Mouse (Mus musculus) frontal cortex, postnatal 10 days (tissue): Measurements from ENCODE around the gene Lingo2.

Experiments
- DNase-seq, 2 experiments: peaks; one replicate each; pipeline ENCODE4 v3.0.0; 2022; ENCODE audit warnings: low spot score in 2 of 2, mixed read lengths in 1 of 2

Lingo2 gene

DNA sequence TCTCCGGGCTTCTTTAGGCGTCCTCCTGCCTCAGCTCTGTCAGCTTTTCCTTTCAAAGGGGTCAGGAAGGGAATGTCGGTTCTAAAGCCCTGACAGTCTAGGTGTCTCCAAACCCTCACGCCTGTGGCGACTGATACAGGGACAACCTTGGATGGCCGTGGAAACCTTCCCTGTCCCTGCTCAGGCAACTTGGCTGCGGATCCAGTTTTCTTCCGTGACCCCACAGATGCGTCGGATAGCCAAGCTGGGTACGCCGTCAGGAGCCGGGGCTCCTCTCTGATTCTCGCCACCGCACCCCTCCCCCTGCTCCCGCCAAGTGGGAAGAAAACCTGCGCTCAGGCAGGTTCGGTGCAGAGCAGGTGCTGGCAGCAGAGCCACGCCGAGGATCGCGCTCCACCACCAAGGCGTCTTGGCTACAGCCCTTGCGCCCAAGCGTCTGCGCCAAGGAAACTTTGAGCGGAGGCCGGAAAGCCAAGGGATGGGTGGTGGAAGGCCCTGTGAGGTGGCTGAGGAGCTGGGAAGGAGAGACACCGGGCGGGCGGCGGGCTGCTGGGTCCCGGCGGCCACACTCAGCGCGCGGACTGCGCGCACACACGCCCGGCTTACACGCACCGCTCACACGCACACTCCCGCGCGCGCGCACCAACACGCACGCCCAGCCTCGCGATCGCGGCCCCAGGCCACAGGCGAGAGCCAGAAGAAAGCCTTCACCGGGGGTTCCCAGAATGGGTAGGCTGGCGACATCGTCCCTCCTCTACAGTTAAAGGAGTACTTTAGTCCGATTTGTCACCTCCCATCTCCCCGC is at the start of gene Lingo2:
Lingo2 (minus strand) TSS at position 598 of the 805 bp plus-strand sequence.
- peak; percentile 14 to 45 for DNase-seq

- DNase-seq, result no peak
Observed at GRCm38 (mm10) chr4:36973358-36973757, 21.8 kb upstream of the Lingo2 start.

DNA sequence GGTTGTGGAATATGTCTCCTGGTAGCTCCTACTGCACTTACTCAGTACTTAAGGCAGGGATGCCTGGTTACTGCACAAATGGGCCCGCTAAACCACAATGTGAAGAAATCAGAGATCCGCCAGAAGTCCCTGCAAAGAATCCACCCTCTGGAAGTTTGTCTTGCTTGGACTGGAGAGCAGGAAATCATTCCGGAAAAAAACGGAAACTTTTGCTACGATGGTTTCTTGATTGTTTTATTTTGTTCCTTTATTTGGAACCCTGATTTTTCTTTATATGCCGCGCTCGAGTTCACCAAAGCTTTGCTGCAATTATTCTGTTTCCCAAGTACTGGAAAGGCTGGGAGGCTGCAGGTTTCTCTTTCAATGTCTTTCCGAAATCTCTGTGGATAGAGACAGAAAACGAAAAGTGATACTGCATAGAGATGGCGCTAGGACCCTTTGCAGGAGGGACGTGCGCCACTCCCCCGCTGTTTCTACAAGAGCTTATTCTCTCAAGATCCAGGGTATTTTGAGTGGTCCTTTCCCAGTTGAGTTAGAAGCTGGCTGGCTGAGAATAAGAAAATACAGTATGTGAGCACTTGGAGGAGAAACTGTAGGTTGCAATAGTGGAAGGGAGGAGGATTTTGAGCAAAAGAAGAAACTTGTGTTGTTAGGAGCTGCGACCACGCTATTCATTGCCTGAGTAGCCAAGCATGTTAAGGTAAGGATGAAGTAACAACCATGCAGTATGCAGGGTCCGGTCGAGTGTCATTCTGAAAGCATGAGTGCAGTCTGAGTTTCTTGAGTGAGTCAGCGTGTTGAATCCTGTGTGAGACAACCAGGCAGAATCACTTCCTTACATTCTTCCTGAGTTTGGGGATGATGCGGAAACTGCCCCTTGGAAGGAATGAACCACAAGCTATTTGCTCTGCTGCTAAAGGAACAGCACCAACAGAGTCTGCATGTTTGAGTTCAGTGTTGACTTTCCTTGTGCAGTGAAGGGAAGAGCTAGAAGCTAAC is 1.2 kb upstream of the Lingo2 start:
- peak; percentile 16 to 34 for DNase-seq

- no peak for DNase-seq
Observed at GRCm38 (mm10) chr4:36951955-36952215, 338 bp upstream of the Lingo2 start.

GRCm38 (mm10) chr4:36950790-36951149 is 777 bp downstream of the Lingo2 start:
- peak; percentile 8 to 20 for DNase-seq

- peak; percentile 51 to 80 for DNase-seq
Observed at GRCm38 (mm10) chr4:36950021-36950751, 1.4 kb downstream of the Lingo2 start.

DNA sequence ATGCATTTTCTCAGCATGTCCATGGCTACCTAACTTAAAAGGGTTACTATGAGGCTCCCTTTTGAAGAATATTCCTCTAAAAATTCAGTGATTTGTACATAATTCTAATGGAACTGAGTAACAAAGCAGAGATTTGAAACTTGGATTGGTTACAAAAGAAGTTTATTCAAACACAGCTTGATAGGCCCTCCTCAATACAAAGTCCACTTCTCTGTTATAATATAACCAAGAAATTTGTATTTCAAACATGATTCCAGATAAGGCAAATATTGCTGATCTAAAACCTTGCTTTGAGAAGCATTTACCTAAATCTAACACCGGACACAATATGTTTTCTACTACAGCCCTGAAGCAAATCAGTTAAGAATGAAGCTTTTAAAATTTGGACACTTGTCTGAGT is 60.7 kb downstream of the Lingo2 start:
- no peak for DNase-seq

DNA sequence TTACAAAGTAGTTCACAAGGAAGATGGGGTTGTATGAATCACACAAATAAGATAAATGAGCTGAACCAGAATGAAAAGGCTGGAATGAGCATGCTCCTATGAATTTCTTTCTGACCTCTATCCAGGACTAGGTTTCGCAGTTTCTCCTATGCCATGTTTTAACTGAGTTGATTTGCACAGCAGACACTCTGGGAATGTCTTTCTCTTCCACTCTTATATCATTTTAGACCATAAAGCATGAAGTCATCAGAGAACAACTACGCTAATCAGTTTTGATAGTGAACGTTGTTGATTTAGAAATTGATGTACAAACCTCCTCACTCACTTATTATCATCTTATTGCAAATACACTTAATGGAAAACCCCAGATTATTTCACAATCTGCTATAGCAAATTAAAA is 61.2 kb downstream of the Lingo2 start:
- DNase-seq, result no peak

GRCm38 (mm10) chr4:36874781-36875180 is 76.8 kb downstream of the Lingo2 start:
- no peak for DNase-seq

- DNase-seq, result no peak
Observed at GRCm38 (mm10) chr4:36824982-36825381, 126.6 kb downstream of the Lingo2 start.

GRCm38 (mm10) chr4:36821914-36822313 is 129.6 kb downstream of the Lingo2 start:
- no peak for DNase-seq

- DNase-seq, result no peak
Observed at GRCm38 (mm10) chr4:36775088-36775487, 176.5 kb downstream of the Lingo2 start.

DNA sequence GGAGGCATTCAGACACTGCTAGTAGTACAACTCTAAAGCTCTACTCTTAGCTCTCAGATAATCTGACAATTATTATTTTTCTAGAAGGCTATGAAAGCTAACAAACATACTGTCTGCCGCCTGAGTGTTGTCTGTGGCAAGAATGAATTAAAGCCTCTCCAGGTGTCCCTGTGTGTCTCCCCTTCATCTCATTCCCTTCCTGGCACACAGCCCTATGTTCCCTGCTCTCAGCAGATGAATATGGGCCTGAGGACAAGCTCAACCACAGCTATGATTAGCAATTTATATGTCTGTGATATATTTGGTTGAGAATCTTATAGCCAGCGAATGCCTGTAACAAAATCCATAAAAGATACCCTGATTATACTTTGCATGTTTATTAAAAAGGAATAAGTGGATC is 220.9 kb downstream of the Lingo2 start:
- no peak for DNase-seq

GRCm38 (mm10) chr4:36716411-36716810 is 235.1 kb downstream of the Lingo2 start:
- no peak for DNase-seq

GRCm38 (mm10) chr4:36698888-36699287 is 252.7 kb downstream of the Lingo2 start:
- DNase-seq, result no peak

DNA sequence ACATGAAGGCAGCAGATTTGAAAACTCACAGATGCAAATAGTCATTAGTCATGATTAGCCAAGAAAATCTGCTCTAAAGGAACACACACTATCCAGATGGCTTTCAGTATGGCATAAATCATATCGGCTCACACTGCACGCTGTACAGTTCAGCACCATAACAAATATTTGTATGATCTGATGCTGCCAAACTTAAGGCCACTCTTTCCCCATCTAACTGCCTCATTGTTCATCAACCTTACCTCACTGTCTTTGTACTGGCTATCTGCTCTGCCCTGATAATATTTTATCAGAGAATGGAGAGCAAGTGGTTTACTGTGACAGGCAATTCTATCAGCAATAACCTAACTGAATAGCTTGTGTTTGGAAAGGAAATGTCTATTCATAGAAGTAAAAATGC is 254.7 kb downstream of the Lingo2 start:
- no peak for DNase-seq

GRCm38 (mm10) chr4:36659920-36660319 is 291.6 kb downstream of the Lingo2 start:
- no peak for DNase-seq

DNA sequence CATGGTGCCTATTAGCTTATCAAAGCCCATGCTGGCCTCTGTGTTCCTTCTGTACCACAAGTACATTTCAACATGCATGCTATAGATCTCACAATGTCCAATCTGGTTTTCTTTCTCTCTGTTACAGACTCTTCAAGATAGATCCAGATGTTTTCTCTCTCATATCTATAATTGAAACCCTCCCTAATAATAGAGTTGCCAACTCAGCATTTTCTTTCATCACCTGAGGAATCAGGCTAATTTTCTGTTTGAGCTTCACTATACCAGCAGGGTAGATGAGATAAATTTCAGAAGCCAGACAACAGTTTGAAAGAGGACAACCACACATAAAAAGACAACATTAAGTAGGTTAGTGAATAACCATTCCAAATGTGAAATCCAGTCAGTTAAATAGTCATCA is 303.8 kb downstream of the Lingo2 start:
- DNase-seq, result no peak

DNA sequence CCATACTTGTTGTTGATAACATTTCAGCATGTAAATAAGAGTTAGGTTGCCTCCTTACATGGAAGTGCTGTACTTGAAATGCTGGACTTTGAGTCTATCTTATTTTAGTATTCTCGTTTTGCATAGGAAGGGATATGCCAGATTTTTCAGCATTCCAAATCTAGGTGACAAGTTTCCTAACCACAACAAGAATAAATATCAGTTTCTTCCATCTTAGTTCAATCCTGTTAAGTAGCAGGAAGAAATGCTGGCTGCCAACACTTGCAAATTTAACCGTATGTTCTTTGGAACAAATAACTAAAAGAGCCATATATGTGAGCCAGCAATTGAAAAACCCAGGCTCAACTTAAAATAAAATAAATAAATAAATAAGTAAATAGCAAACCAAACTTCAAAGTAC is 315.9 kb downstream of the Lingo2 start:
- DNase-seq, result no peak

DNA sequence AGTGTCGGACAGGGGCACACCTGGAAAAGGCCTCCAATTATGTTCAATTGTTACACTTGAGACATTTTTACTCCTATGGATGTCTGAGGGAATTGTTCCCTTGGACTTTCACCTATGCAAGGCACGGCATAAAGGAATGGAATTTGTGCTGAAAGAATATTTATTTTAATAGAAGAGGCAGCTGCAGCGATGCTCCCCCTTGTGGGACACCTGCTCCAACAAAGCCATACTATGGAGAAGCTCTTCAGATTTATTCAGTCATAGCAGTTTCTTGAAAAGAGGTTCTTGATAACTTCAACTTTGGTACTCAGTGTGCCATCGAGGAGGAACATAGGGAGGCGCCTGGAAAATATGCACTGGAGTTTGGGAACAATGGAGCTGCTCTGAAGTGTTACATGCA is 374.7 kb downstream of the Lingo2 start:
- DNase-seq, result no peak

GRCm38 (mm10) chr4:36576256-36576655 is 375.3 kb downstream of the Lingo2 start:
- no peak for DNase-seq

- no peak for DNase-seq
Observed at GRCm38 (mm10) chr4:36566544-36566943, 385.0 kb downstream of the Lingo2 start.
